Mouse (Mus musculus) hindbrain, embryonic 12.5 days (tissue): ENCODE measurements around the gene Foxp1. TPM values are rescaled to one million over a fixed set of nuclear protein-coding genes. Genes with fewer than 3 reads are reported as not detected.

Source experiments
- ATAC-seq: fragments of 200-750 bp; cut with Nextera tagmentation; 2 replicates; pipeline ENCODE4 v1.8.0; 2017; ENCODE audit warnings: moderate TSS enrichment; ENCODE audit not compliant: low FRiP score
- H3K27ac ChIP-seq: fragments of 300-500 bp; sonication (generic); 2 replicates; pipeline ENCODE4 v1.5.1; 2016; ENCODE audit warnings: mild to moderate bottlenecking
- H3K27me3 ChIP-seq: fragments of 300-500 bp; sonication (generic); 2 replicates; pipeline ENCODE4 v1.6.1; 2016; ENCODE audit warnings: mild to moderate bottlenecking
- H3K36me3 ChIP-seq: fragments of 300-500 bp; sonication (generic); 2 replicates; pipeline ENCODE4 v1.6.1; 2016; ENCODE audit warnings: mild to moderate bottlenecking
- H3K4me1 ChIP-seq: fragments of 300-500 bp; sonication (generic); 2 replicates; pipeline ENCODE4 v1.6.1; 2016
- H3K4me2 ChIP-seq: fragments of 300-500 bp; sonication (generic); replicated peaks from 2 replicates; pipeline ENCODE4 v1.6.1; 2016; ENCODE audit warnings: mild to moderate bottlenecking
- H3K4me3 ChIP-seq: fragments of 300-500 bp; sonication (generic); 2 replicates; pipeline ENCODE4 v1.5.1; 2016; ENCODE audit warnings: mild to moderate bottlenecking
- H3K9ac ChIP-seq: fragments of 300-500 bp; sonication (generic); 2 replicates; pipeline ENCODE4 v1.6.1; 2016; ENCODE audit warnings: mild to moderate bottlenecking, moderate library complexity
- H3K9me3 ChIP-seq: fragments of 300-500 bp; sonication (generic); replicated peaks from 2 replicates; pipeline ENCODE4 v1.6.1; 2016; ENCODE audit warnings: mild to moderate bottlenecking
- WGBS: fragments of 180-500 bp; shearing (Covaris S2); methylation state at CpG from one replicate; pipeline ENCODE4 v1.1.7; 2016; 5-methylcytosine and 5-hydroxymethylcytosine counted together
- polyA plus RNA-seq: library from polyadenylated mRNA; unstranded; fragments of >200 nt; fragmentation: Nextera tagmentation; extraction: Ambion mirVana; gene quantifications from 2 replicates; pipeline ENCODE4 v1.2.1, GENCODE M21; 2016

The Foxp1 gene
- polyA plus RNA-seq, 1 experiment from 2014 or later, result 87.6 TPM

GRCm38 (mm10) chr6:99376721-99377120, 145.8 kb downstream of the Foxp1 start:
- H3K9me3 ChIP-seq, result no peaks in the 10 kb centered on the region
- ATAC-seq, result no peak
- no peaks in the 10 kb centered on the region for H3K36me3 ChIP-seq
- no peak overlapping the region for H3K4me2 ChIP-seq
- peaks cover 20% of the 10 kb centered on the region for H3K4me1 ChIP-seq
- no peaks in the 10 kb centered on the region for H3K27me3 ChIP-seq
- H3K27ac ChIP-seq, result no peak overlapping the region
- no peak overlapping the region for H3K9ac ChIP-seq
- H3K4me3 ChIP-seq, result no peak overlapping the region
- WGBS, result 90% methylated on average over 8 of the region's 8 CpGs

- Histone ChIP-seq H3K4me2 (no peak overlapping the region), H3K27ac (no peak overlapping the region), H3K36me3 (no peaks in the 10 kb centered on the region), H3K4me3 (no peak overlapping the region), H3K9me3 (no peaks in the 10 kb centered on the region), H3K9ac (no peak overlapping the region), H3K27me3 (no peaks in the 10 kb centered on the region), H3K4me1 (peaks cover 20% of the 10 kb centered on the region)
- ATAC-seq, result no peak
- WGBS, result 62% methylated on average over 6 of the region's 6 CpGs
Measured at GRCm38 (mm10) chr6:99375865-99376264, 146.7 kb downstream of the Foxp1 start.

- 74% methylated on average over 4 of the region's 4 CpGs for WGBS
- ATAC-seq, result no peak
- H3K27ac ChIP-seq, result no peak overlapping the region
- H3K9ac ChIP-seq, result no peak overlapping the region
- H3K4me3 ChIP-seq, result no peak overlapping the region
- H3K4me2 ChIP-seq, result no peak overlapping the region
- H3K27me3 ChIP-seq, result no peaks in the 10 kb centered on the region
- no peaks in the 10 kb centered on the region for H3K36me3 ChIP-seq
- peaks cover 20% of the 10 kb centered on the region for H3K4me1 ChIP-seq
- H3K9me3 ChIP-seq, result no peaks in the 10 kb centered on the region
Measured at GRCm38 (mm10) chr6:99375376-99375775, 147.1 kb downstream of the Foxp1 start.

- H3K4me2 ChIP-seq, result no peak overlapping the region
- no peaks in the 10 kb centered on the region for H3K36me3 ChIP-seq
- H3K9ac ChIP-seq, result no peak overlapping the region
- no peak for ATAC-seq
- no peaks in the 10 kb centered on the region for H3K9me3 ChIP-seq
- peaks cover 20% of the 10 kb centered on the region for H3K4me1 ChIP-seq
- H3K27me3 ChIP-seq, result no peaks in the 10 kb centered on the region
- H3K27ac ChIP-seq, result no peak overlapping the region
- 76% methylated on average over 19 of the region's 19 CpGs for WGBS
- no peak overlapping the region for H3K4me3 ChIP-seq
Measured at GRCm38 (mm10) chr6:99374448-99375271, 147.9 kb downstream of the Foxp1 start.

GRCm38 (mm10) chr6:99372427-99372826, 150.1 kb downstream of the Foxp1 start:
- no peaks in the 10 kb centered on the region for H3K36me3 ChIP-seq
- H3K27ac ChIP-seq, result no peak overlapping the region
- ATAC-seq, result no peak
- no peak overlapping the region for H3K4me2 ChIP-seq
- H3K9me3 ChIP-seq, result no peaks in the 10 kb centered on the region
- WGBS, result 81% methylated on average over 5 of the region's 5 CpGs
- H3K4me3 ChIP-seq, result no peak overlapping the region
- H3K9ac ChIP-seq, result no peak overlapping the region
- no peaks in the 10 kb centered on the region for H3K27me3 ChIP-seq
- H3K4me1 ChIP-seq, result peaks cover 17% of the 10 kb centered on the region

- Histone ChIP-seq H3K27ac (no peak overlapping the region), H3K4me1 (peaks cover 13% of the 10 kb centered on the region; the same call in 1 of the 2 replicates), H3K4me2 (no peak overlapping the region), H3K9me3 (no peaks in the 10 kb centered on the region), H3K9ac (no peak overlapping the region), H3K27me3 (no peaks in the 10 kb centered on the region), H3K36me3 (no peaks in the 10 kb centered on the region), H3K4me3 (no peak overlapping the region)
- no peak for ATAC-seq
- WGBS, result 76% methylated on average over 6 of the region's 6 CpGs
Measured at GRCm38 (mm10) chr6:99372016-99372415, 150.5 kb downstream of the Foxp1 start.

- no peak for ATAC-seq
- H3K4me3 ChIP-seq, result no peak overlapping the region
- WGBS, result 92% methylated on average over 2 of the region's 2 CpGs
- no peak overlapping the region for H3K4me2 ChIP-seq
- H3K4me1 ChIP-seq, result peaks cover 8% of the 10 kb centered on the region; the same call in 1 of the 2 replicates
- H3K36me3 ChIP-seq, result no peaks in the 10 kb centered on the region
- H3K27ac ChIP-seq, result no peak overlapping the region
- H3K27me3 ChIP-seq, result no peaks in the 10 kb centered on the region
- H3K9ac ChIP-seq, result no peak overlapping the region
- H3K9me3 ChIP-seq, result no peaks in the 10 kb centered on the region
Measured at GRCm38 (mm10) chr6:99369931-99370330, 152.6 kb downstream of the Foxp1 start.

GRCm38 (mm10) chr6:99369156-99369555, 153.4 kb downstream of the Foxp1 start:
- Histone ChIP-seq H3K4me1 (0 out of 2 replicates have a peak, but pooled peaks cover 3% of the 10 kb centered on the region), H3K27me3 (no peaks in the 10 kb centered on the region), H3K9me3 (no peaks in the 10 kb centered on the region), H3K36me3 (no peaks in the 10 kb centered on the region), H3K27ac (no peak overlapping the region), H3K9ac (no peak overlapping the region), H3K4me3 (no peak overlapping the region), H3K4me2 (no peak overlapping the region)
- ATAC-seq, result no peak
- WGBS, result 82% methylated on average over 3 of the region's 3 CpGs

GRCm38 (mm10) chr6:99368118-99368753, 154.3 kb downstream of the Foxp1 start:
- Histone ChIP-seq H3K4me3 (no peak overlapping the region), H3K4me1 (0 out of 2 replicates have a peak, but pooled peaks cover 3% of the 10 kb centered on the region), H3K36me3 (no peaks in the 10 kb centered on the region), H3K27ac (no peak overlapping the region), H3K9ac (no peak overlapping the region), H3K9me3 (no peaks in the 10 kb centered on the region), H3K27me3 (no peaks in the 10 kb centered on the region), H3K4me2 (no peak overlapping the region)
- WGBS, result 90% methylated on average over 4 of the region's 4 CpGs
- no peak for ATAC-seq

- H3K4me1 ChIP-seq, result 0 out of 2 replicates have a peak, but pooled peaks cover 3% of the 10 kb centered on the region
- no peak overlapping the region for H3K27ac ChIP-seq
- no peak for ATAC-seq
- no peaks in the 10 kb centered on the region for H3K9me3 ChIP-seq
- no peak overlapping the region for H3K9ac ChIP-seq
- H3K36me3 ChIP-seq, result no peaks in the 10 kb centered on the region
- no peak overlapping the region for H3K4me3 ChIP-seq
- 78% methylated on average over 6 of the region's 6 CpGs for WGBS
- no peak overlapping the region for H3K4me2 ChIP-seq
- no peaks in the 10 kb centered on the region for H3K27me3 ChIP-seq
Measured at GRCm38 (mm10) chr6:99364545-99364944, 158.0 kb downstream of the Foxp1 start.

GRCm38 (mm10) chr6:99360581-99360980, 161.9 kb downstream of the Foxp1 start:
- Histone ChIP-seq H3K36me3 (no peaks in the 10 kb centered on the region), H3K27ac (no peak overlapping the region), H3K9ac (no peak overlapping the region), H3K4me1 (0 out of 2 replicates have a peak, but pooled peaks cover 3% of the 10 kb centered on the region), H3K27me3 (no peaks in the 10 kb centered on the region), H3K4me2 (no peak overlapping the region), H3K9me3 (no peaks in the 10 kb centered on the region), H3K4me3 (no peak overlapping the region)
- ATAC-seq, result no peak
- 92% methylated on average over 4 of the region's 4 CpGs for WGBS

GRCm38 (mm10) chr6:99359765-99360499, 162.6 kb downstream of the Foxp1 start:
- no peak overlapping the region for H3K4me3 ChIP-seq
- H3K27ac ChIP-seq, result no peak overlapping the region
- H3K36me3 ChIP-seq, result no peaks in the 10 kb centered on the region
- no peak for ATAC-seq
- no peak overlapping the region for H3K4me2 ChIP-seq
- no peaks in the 10 kb centered on the region for H3K9me3 ChIP-seq
- no peak overlapping the region for H3K9ac ChIP-seq
- 0 out of 2 replicates have a peak, but pooled peaks cover under 1% of the 10 kb centered on the region for H3K4me1 ChIP-seq
- H3K27me3 ChIP-seq, result no peaks in the 10 kb centered on the region
- 81% methylated on average over 6 of the region's 6 CpGs for WGBS
